Mouse (Mus musculus) heart, embryonic 16.5 days (tissue): ENCODE measurements around the gene Olfr97. TPM values are rescaled to one million over a fixed set of nuclear protein-coding genes. Genes with fewer than 3 reads are reported as not detected.
A peak's percentile ranks its signal among the peaks of the same experiment; 100 is the strongest.

Experiments
- ATAC-seq: fragments of 200-750 bp; cut with Nextera tagmentation; replicated peaks from 2 replicates; pipeline ENCODE4 v1.8.0; 2017; ENCODE audit warnings: moderate number of reproducible peaks; ENCODE audit not compliant: insufficient read depth, low FRiP score; ENCODE audit errors: extremely low read depth
- H3K27ac ChIP-seq: fragments of 300-500 bp; sonication (generic); 2 replicates; pipeline ENCODE4 v1.5.1; 2014; ENCODE audit warnings: mild to moderate bottlenecking, low read length, control low read depth, moderate library complexity
- H3K27me3 ChIP-seq: fragments of 300-500 bp; sonication (generic); 2 replicates; pipeline ENCODE4 v1.6.1; 2014; ENCODE audit warnings: low read length, mixed read lengths; ENCODE audit not compliant: control insufficient read depth, insufficient read depth
- H3K36me3 ChIP-seq: fragments of 300-500 bp; sonication (generic); 2 replicates; pipeline ENCODE4 v1.6.1; 2014; ENCODE audit not compliant: control insufficient read depth, insufficient read depth
- H3K4me1 ChIP-seq: fragments of 300-500 bp; sonication (generic); 2 replicates; pipeline ENCODE4 v1.6.1; 2014; ENCODE audit warnings: low read length, mixed read lengths; ENCODE audit not compliant: control insufficient read depth, insufficient read depth
- H3K4me2 ChIP-seq: fragments of 300-500 bp; sonication (generic); 2 replicates; pipeline ENCODE4 v1.6.1; 2014; ENCODE audit warnings: low read depth, mild to moderate bottlenecking, control low read depth, low read length
- H3K4me3 ChIP-seq: fragments of 300-500 bp; sonication (generic); 2 replicates; pipeline ENCODE4 v1.5.1; 2014; ENCODE audit warnings: mild to moderate bottlenecking, control low read depth, low read length
- H3K9ac ChIP-seq: fragments of 300-500 bp; sonication (generic); 2 replicates; pipeline ENCODE4 v1.6.1; 2014; ENCODE audit warnings: low read length, control low read depth
- H3K9me3 ChIP-seq: fragments of 300-500 bp; sonication (generic); replicated peaks from 2 replicates; pipeline ENCODE4 v1.6.1; 2016; ENCODE audit warnings: low read length; ENCODE audit not compliant: control insufficient read depth
- WGBS: fragments of 180-500 bp; shearing (Covaris S2); extraction: QIAGEN DNeasy Blood & Tissue Kit; methylation state at CpG from one replicate; pipeline ENCODE4 v1.1.7; 2014; 5-methylcytosine and 5-hydroxymethylcytosine counted together
- polyA plus RNA-seq: library from polyadenylated mRNA; unstranded; fragments of >200 nt; fragmentation: Nextera tagmentation; extraction: Ambion mirVana; gene quantifications from 2 replicates; pipeline ENCODE4 v1.2.1, GENCODE M21; 2015

Gene Olfr97
- polyA plus RNA-seq, 1 experiment from 2014 or later, result not detected

GRCm38 (mm10) chr17:37203206-37203916 lies 33.8 kb downstream of the Olfr97 start:
- H3K9me3 ChIP-seq, result no peaks in the 10 kb centered on the region
- no peaks in the 10 kb centered on the region for H3K36me3 ChIP-seq
- no peaks in the 10 kb centered on the region for H3K4me1 ChIP-seq
- H3K27me3 ChIP-seq, result peaks cover 10% of the 10 kb centered on the region
- no peak overlapping the region for H3K4me2 ChIP-seq
- no peak for ATAC-seq
- 1% methylated on average over 4 of the region's 4 CpGs for WGBS
- H3K27ac ChIP-seq, result no peak overlapping the region
- no peak overlapping the region for H3K9ac ChIP-seq
- no peak overlapping the region for H3K4me3 ChIP-seq

GRCm38 (mm10) chr17:37200894-37201293 lies 36.2 kb downstream of the Olfr97 start, which contains the start of gene Olfr94:
TSS of gene Olfr94 (minus strand) at chr17:37200994.
- H3K9me3 ChIP-seq, result no peaks in the 10 kb centered on the region
- H3K4me2 ChIP-seq, result no peak within 1 kb of the TSS
- WGBS, result 68% methylated on average over 2 of the region's 2 CpGs
- no peak within 1 kb of the TSS for H3K9ac ChIP-seq
- H3K4me1 ChIP-seq, result peaks cover 4% of the 10 kb centered on the region; the same call in 1 of the 2 replicates
- no peak within 1 kb of the TSS for H3K27ac ChIP-seq
- ATAC-seq, result no peak
- no peaks in the 10 kb centered on the region for H3K36me3 ChIP-seq
- peaks cover 31% of the 10 kb centered on the region for H3K27me3 ChIP-seq
- H3K4me3 ChIP-seq, result no peak within 1 kb of the TSS

- Histone ChIP-seq H3K9me3 (no peaks in the 10 kb centered on the region), H3K27ac (no peak overlapping the region), H3K4me1 (peaks cover 4% of the 10 kb centered on the region; the same call in 1 of the 2 replicates), H3K9ac (no peak overlapping the region), H3K27me3 (peaks cover 42% of the 10 kb centered on the region), H3K4me2 (peak overlapping the region; percentile 73), H3K36me3 (no peaks in the 10 kb centered on the region), H3K4me3 (peak overlapping the region; percentile 49)
- ATAC-seq, result peak; percentile 49; the same call in 1 of the 2 replicates
- 1% methylated on average over 74 of the region's 77 CpGs for WGBS
Measured at GRCm38 (mm10) chr17:37196845-37197724, 40.0 kb downstream of the Olfr97 start.

DNA sequence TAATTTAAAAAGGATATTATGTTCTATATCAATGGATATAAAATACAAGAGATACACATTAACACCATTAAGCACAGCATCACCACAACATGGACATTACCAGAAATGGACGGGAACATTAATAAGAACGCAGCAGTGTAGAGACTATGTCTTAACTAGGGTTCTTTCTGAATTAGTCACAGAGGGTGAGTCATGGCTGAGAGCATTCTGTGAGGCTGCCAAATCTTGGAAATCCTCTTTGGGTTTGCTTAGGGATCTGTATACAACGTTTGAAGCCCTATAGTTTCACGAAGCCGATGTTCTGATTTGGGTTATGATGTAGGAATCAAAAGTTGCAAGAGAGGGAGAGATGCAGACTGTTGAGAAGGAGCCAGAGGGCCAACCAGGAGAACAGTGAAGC lies 42.3 kb downstream of the Olfr97 start:
- Histone ChIP-seq H3K27me3 (peaks cover 42% of the 10 kb centered on the region), H3K9me3 (no peaks in the 10 kb centered on the region), H3K4me2 (no peak overlapping the region), H3K9ac (no peak overlapping the region), H3K27ac (no peak overlapping the region), H3K36me3 (no peaks in the 10 kb centered on the region), H3K4me1 (peaks cover 4% of the 10 kb centered on the region; the same call in 1 of the 2 replicates), H3K4me3 (no peak overlapping the region)
- no peak for ATAC-seq
- WGBS, result 75% methylated on average over 5 of the region's 5 CpGs

DNA sequence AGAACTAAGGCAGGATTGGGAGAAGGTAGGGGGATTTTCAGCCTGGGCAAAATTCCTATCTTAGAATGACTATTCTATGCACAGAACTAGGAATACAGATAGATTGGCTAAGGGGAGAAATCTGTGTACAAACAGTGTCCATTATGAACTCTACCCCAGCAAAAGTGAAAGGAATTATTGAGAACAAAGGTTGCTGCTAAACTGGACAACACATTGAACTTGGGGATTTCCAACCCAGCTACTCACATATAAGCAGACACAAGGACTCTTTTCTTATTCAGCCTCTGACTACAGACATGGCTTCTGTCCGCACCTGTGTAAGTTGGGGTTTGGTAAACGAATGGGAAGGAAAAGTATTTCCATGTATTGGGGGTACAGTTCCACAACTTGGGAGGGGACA lies 43.5 kb downstream of the Olfr97 start, which contains the start of gene Ubd:
TSS of gene Ubd (plus strand) at position 237 of the 400 bp plus-strand sequence.
- Histone ChIP-seq H3K4me3 (no peak within 1 kb of the TSS), H3K36me3 (no peaks in the 10 kb centered on the region), H3K4me2 (no peak within 1 kb of the TSS), H3K27ac (no peak within 1 kb of the TSS), H3K27me3 (peaks cover 35% of the 10 kb centered on the region), H3K9me3 (no peaks in the 10 kb centered on the region), H3K4me1 (peaks cover 4% of the 10 kb centered on the region; the same call in 1 of the 2 replicates), H3K9ac (no peak within 1 kb of the TSS)
- ATAC-seq, result no peak
- WGBS, result 63% methylated on average over 2 of the region's 2 CpGs

- H3K9me3 ChIP-seq, result no peaks in the 10 kb centered on the region
- H3K27ac ChIP-seq, result no peak overlapping the region
- ATAC-seq, result no peak
- no peak overlapping the region for H3K4me3 ChIP-seq
- H3K36me3 ChIP-seq, result no peaks in the 10 kb centered on the region
- H3K4me2 ChIP-seq, result no peak overlapping the region
- peaks cover 4% of the 10 kb centered on the region; the same call in 1 of the 2 replicates for H3K4me1 ChIP-seq
- H3K9ac ChIP-seq, result no peak overlapping the region
- peaks cover 33% of the 10 kb centered on the region for H3K27me3 ChIP-seq
Measured at GRCm38 (mm10) chr17:37193032-37193431, 44.1 kb downstream of the Olfr97 start.

DNA sequence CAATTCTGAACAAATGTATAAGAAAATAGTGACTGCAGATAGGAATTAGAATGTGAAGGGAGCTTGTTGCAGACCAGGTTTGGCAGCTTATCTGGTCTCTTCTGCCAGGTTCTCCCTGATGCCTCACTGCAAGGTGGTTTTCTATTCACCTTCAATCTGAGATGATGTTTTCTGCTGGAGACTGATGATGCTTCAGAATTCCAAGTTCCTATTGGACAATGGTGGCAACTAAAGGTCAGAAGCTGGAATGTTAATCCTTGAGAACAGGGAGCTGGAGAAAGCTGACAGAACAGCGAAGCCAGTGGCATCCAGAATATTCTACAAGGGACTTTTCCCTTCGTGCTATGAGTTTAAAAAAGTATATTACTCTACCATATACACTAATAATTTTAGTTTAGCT lies 46.4 kb downstream of the Olfr97 start:
- WGBS, result 42% methylated on average over 2 of the region's 2 CpGs
- H3K36me3 ChIP-seq, result no peaks in the 10 kb centered on the region

GRCm38 (mm10) chr17:37185474-37185873 lies 51.7 kb downstream of the Olfr97 start:
- WGBS, result 24% methylated on average over 6 of the region's 6 CpGs
- Histone ChIP-seq H3K27me3 (no peaks in the 10 kb centered on the region), H3K4me1 (no peaks in the 10 kb centered on the region), H3K27ac (no peak overlapping the region), H3K9ac (no peak overlapping the region), H3K4me3 (no peak overlapping the region), H3K36me3 (no peaks in the 10 kb centered on the region), H3K4me2 (no peak overlapping the region), H3K9me3 (no peaks in the 10 kb centered on the region)
- ATAC-seq, result no peak

More for the DNA sequence above, 46.4 kb downstream of the Olfr97 start:
- ATAC-seq, result no peak
- Histone ChIP-seq H3K4me1 (no peaks in the 10 kb centered on the region), H3K4me3 (no peak overlapping the region), H3K9me3 (no peaks in the 10 kb centered on the region), H3K27me3 (peaks cover 12% of the 10 kb centered on the region), H3K4me2 (no peak overlapping the region), H3K9ac (no peak overlapping the region), H3K27ac (no peak overlapping the region)
